Mouse (Mus musculus): ENCODE measurements at regions not wholly inside any gene's neighbourhood (a gene's known extent, or its start where the extent isn't known, plus 50 kb on each side); places are given as distances from the start of the nearest gene placed in this dataset.

GRCm38 (mm10) chr7:135853127-135853813, 137.1 kb upstream of the Mki67 start:
- TF ChIP-seq MYOG (IDR thresholded peaks at IDR 0.05; ENCODE audit: control insufficient read depth in 1 of 3, insufficient read depth in 1 of 3, insufficient read length in 2 of 3, low read depth in 2 of 3) (no peak), POLR2A (IDR thresholded peaks at IDR 0.05; ENCODE audit: insufficient read length, low read depth) (no peak), TCF12 (IDR thresholded peaks at IDR 0.05; ENCODE audit: insufficient read depth, poor library complexity, severe bottlenecking) (no peak), POLR2AphosphoS2 (IDR thresholded peaks at IDR 0.05; ENCODE audit: insufficient read length, low read depth) (no peak), MAX (IDR thresholded peaks at IDR 0.05; ENCODE audit: low read depth) (no peak), CEBPB (IDR thresholded peaks at IDR 0.05; ENCODE audit: insufficient read depth, poor library complexity, severe bottlenecking) (no peak), TCF3 (IDR thresholded peaks at IDR 0.05; ENCODE audit: insufficient read length, low read depth) (no peak)

All from myocyte (in vitro differentiated cells).